Mouse (Mus musculus): Measurements from ENCODE around the gene Tango6.

DNA sequence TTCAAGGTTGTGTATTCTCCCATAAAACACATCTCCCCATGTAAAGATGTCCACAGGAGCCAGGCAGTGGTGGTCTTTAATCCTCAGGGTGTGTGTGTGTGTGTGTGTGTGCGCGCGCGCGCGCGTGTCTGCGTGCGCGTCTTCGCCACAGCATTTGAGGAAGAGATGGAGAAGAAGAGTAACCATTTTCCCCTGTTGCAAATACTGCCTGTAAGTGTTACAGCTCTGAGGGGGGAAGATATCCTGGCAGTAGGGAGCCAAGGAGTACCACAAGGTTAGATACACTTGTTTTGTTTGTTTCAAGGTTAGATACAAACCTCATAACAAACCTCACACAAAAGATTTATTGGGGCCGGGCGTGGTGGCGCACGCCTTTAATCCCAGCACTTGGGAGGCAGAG is 8.6 kb upstream of the Tango6 start:
- TF ChIP-seq POLR2A (IDR thresholded peaks at IDR 0.05; ENCODE audit: borderline replicate concordance, extremely low read depth, insufficient read depth, insufficient read length, poor library complexity, severe bottlenecking): no peak
- TF ChIP-seq CTCF (IDR thresholded peaks at IDR 0.05; ENCODE audit: borderline replicate concordance, extremely low read depth, insufficient read depth, insufficient read length): no peak

All from brain, embryonic 14.5 days (tissue).